Mouse (Mus musculus): ENCODE results near the gene Fxr1.
"Not testable (repeated sequence)": the region's sequence is repeated elsewhere in the genome, so short reads cannot be mapped to it uniquely, and the experiment has no call there.

Fxr1 gene

DNA sequence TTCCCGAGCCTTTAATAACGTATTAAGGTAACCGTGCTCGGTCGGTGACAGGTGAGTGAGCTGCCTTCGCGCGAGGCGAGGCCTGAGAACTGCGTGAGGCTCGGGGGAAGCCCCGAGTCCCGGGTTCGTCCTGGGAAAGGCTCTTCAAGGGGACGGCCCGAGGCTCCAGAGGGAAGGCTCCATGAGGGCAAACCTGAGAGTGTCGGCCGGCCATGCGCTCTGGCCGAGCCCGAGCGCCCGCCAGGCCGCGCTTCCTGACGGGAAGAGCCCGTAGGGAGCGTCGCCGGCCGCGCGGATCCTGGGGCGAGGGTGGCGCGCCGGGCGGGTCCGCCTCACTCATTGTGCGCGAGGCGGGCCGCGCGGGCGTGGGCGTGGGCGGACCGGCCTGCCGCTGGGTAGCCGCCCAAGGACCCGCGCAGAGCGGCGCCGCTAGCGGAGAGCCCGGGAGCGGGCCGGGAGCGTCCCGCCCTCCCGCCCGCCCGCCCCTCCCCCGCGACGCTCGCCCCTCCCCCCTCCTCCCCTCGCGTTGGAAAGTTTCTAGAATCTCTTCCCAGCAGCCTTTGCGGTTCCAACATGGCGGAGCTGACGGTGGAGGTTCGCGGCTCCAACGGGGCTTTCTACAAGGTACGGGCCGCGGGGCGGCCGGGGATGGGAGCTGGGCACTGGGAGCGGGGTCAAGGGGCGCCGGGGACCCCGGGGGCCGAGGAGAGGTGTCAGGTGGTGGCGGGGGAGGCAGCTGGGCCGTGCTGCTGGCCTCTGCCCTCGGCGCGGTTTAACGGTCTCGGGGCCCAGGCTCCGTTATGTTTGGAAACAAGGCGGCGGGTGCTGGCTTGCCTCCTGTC is at the start of gene Fxr1:
Gene Fxr1 (plus strand): TSS at position 404 of the 842 bp plus-strand sequence.
- peak; percentile 87 for DNase-seq (ENCODE audit: extremely low read depth, insufficient read length, low spot score)

- no peak for DNase-seq (ENCODE audit: extremely low read depth, insufficient read length, low spot score)
Observed at GRCm38 (mm10) chr3:33979395-33979794, 40.3 kb upstream of the Fxr1 start.

DNA sequence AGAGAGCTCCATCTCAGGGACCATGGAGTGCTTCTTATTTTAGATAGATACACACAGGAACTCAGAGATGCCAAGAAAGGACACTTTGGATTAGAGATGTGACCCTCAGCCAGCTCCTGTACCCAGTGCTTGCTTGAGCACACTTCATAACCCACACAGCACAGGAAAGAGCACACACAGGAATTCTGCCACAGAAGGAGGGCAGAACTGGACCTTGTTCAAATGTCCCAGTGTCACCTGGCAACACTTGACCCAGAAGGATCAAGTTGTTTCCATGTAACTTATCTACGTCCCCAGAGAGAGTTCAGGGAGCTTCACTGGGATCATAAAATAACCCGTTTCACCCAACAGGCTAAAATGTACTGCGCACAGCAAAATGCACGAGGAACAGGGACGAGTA is 37.0 kb upstream of the Fxr1 start:
- no peak for DNase-seq (ENCODE audit: extremely low read depth, insufficient read length, low spot score)

GRCm38 (mm10) chr3:33989302-33989701 is 30.4 kb upstream of the Fxr1 start:
- DNase-seq (ENCODE audit: extremely low read depth, insufficient read length, low spot score) = no peak

DNA sequence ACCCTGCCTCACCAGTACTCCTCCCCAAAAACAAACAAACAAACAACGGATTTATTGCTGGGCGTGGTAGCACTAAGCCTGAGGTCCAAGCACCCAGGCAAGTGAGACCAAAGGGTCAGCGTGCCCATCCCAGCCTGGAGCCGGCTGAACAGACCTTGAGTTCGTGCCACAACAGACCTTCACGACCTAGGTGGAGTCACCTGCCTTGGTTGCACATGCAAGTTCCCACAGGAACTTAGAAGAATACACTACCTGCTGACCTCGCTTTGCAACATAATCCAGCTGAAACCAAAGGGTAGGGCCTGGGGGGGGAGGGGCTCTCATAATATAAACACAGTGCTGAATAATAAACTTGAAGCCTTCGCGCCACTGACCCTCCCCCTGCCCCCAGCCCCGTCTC is 29.3 kb upstream of the Fxr1 start:
- no peak for DNase-seq (ENCODE audit: extremely low read depth, insufficient read length, low spot score)

DNA sequence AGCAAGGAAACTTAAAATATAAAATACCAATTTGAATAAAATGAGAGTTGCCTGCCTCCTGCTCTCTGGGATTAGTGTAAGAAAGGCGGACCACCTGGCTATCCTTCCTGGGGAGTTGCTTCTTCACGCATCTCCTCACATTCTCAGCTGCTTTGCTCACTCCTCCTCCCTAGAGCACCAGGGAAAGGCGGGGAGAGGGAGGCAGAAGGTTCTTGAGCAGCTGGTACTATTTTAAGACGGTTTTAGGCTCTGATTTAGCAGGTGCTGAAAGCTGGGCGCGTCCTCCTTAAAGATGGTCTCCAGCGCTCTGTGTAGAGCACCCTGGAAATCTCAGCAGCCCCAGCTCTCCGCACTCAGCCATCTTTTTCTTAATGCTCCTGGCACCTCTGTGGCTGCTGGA is 28.8 kb upstream of the Fxr1 start:
- DNase-seq (ENCODE audit: extremely low read depth, insufficient read length, low spot score) = no peak

DNA sequence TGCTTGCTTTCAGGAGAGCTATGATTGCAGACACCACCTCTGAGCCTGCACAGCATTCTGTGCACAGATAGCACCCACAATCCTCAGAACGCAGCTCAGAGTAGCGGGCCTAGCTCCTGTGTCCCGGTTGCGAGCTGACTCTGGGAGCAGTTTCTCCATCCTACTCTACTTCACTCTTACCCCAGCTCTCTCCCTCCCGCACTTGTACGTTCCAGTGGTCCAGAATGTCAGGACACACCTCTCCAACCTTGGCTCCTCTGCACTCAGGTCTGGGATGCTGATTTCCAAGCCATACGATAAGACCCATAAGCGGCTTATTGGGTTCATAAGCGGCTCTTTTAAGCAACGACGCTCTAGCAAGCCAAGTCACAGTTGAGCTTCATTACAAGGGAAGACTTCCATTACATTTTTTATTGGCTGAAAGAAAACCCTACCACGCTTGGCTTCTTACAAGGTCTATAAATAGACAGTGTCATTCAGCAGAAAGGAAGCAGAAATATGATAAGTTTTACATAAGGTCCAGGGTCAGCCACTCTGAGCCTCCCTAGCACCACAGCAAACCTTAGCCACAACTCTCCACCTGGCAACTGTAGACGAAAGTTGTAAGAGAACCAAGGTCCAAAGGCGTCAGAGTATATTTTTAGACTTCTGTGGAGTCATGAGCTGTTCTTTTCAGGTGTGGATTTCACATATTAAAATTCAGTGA is 26.2 kb upstream of the Fxr1 start:
- DNase-seq (ENCODE audit: extremely low read depth, insufficient read length, low spot score) = no peak

DNA sequence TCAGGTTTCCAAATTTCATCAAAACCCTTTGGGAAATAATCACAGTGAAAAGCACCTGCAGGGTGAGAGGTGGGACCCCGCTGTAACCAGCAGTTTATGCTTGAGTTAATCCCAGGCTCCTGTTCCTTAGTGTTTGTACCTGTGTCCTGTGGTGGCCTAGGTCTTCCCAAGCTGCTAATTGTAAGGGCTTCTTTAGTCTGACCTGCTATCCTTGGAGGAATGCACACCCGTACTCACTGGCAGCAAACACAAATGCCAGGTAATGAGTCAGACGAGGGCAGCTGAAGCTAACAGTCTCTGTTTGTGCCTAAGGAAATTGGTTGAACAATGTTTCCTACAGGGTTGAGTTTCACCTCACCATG is 25.6 kb upstream of the Fxr1 start:
- DNase-seq (ENCODE audit: extremely low read depth, insufficient read length, low spot score) = no peak

- not testable (repeated sequence) for DNase-seq (ENCODE audit: extremely low read depth, insufficient read length, low spot score)
Observed at GRCm38 (mm10) chr3:34001691-34002090, 18.1 kb upstream of the Fxr1 start.

DNA sequence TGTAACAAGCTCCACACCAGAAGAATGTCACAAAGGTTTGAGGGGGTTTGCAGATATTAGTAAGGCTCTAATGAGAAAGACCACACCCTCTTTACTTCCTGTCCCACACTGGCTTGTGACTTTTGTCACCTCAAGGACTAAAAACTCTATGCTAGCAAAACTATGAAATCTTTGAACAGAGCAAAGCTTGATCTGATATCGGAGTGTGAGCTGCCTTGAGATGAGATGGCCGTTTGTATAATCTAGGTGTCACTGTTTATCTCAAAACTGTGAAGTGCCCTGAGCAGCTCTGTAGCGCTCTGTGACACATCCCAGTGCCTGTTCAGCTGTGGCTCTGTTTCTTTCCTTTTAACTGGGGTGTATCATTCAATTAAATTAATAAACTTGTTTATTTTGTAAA is 15.9 kb upstream of the Fxr1 start:
- DNase-seq (ENCODE audit: extremely low read depth, insufficient read length, low spot score) = no peak

- no peak for DNase-seq (ENCODE audit: extremely low read depth, insufficient read length, low spot score)
Observed at GRCm38 (mm10) chr3:34006301-34006700, 13.4 kb upstream of the Fxr1 start.

GRCm38 (mm10) chr3:34006824-34007223 is 12.9 kb upstream of the Fxr1 start:
- no peak for DNase-seq (ENCODE audit: extremely low read depth, insufficient read length, low spot score)

DNA sequence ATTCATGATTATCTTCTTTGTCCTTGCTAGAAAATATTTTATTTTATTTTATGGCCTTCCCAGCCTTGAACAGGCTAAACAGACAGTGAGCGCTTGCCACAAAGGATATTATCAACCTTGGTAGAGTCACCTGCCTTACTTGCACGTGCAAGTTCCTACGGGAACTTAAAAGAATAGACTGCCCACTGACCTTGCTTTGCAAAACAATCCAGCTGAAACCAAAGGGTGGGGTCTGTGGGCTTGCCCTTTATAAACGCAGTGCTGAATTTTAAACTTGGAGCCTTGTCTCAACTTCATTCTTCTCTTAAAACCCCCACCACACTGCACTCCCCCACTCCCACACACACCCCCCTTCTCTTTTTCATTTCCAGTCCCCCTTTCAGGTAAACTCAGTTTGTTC is 12.1 kb upstream of the Fxr1 start:
- no peak for DNase-seq (ENCODE audit: extremely low read depth, insufficient read length, low spot score)

GRCm38 (mm10) chr3:34008191-34008590 is 11.6 kb upstream of the Fxr1 start:
- DNase-seq (ENCODE audit: extremely low read depth, insufficient read length, low spot score) = no peak

DNA sequence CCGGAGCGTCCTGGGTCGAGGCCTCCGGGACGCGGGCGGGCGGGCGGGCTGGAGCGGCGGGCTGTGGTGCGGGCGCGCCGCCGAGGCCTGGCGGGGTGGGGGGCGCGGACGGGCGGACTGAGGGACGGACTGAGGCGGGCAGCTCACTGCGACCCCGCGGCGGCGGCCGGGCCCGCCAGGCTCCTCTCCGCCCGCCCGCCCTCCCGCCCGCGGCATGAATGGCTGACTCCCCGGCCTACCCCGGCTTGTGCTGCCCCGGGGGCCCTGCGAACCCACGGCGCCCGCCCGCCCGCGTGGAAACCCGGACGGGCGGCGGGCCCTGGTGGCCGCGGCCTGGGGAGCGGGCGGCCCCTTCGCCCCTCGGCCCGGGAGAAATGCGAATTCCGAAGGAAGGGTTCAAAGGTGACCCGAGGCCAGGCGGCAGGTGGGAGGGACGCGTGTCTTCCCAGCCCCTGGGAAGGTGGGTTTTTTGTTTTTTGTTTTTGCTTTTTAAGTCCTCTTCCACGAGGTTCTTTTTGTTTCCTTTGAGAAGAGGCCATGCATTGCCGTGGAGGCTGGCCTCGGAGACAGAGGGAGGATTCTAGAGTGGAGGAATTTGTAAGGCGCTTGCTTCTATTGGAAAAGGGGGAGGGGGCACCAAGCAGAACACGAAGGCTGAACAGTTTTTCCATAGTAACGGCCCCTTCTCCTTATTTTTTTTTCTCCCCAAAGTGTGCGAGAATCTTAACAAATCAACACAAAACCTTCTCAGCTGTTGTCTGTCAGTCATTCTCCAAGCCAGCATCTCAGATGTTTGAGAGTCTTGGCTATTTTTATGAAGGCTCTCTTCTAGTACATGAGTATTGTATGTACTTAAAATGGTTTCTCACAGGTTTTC is 877 bp downstream of the Fxr1 start:
- peak; percentile 23 for DNase-seq (ENCODE audit: extremely low read depth, insufficient read length, low spot score)

GRCm38 (mm10) chr3:34021259-34021828 is 1.6 kb downstream of the Fxr1 start:
- no peak for DNase-seq (ENCODE audit: extremely low read depth, insufficient read length, low spot score)

DNA sequence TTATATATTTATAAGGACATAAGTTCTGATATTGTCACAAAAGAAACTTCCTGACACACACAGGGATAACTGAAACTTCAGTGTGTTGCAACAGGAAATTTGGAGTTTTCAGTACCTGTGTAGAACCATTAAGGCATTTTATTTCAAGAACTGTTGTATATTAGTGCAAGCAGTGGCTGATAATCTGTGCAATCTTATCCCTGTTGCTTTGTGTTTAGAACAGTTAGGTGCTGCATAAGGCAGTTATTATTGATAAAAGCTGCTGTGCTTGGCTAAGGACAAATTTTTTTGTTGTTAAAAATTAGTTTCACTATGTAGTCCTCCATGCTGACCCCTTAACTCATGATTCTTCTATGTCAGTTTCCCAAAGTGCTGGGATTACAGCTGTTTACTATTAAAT is 9.2 kb downstream of the Fxr1 start:
- DNase-seq (ENCODE audit: extremely low read depth, insufficient read length, low spot score) = no peak

DNA sequence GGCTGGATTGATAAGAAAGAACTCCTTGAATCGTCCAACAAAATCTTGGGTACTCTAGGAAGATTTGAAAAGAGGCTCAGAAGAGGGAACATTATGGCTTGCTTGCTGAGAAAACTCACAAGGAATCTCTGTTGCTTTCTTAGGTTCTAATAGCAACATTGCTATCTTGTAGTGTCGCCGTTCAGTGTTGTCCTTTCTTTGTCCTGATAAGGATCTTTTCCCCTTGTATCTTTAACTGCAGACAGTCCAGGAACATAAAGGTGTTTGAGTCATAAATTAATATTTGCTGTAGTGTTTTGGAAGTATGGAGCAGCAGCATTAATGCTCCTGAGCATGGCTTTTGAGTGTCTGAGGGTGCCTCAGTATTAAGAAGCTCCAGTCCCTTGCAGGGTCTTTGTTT is 10.9 kb downstream of the Fxr1 start:
- no peak for DNase-seq (ENCODE audit: extremely low read depth, insufficient read length, low spot score)

- no peak for DNase-seq (ENCODE audit: extremely low read depth, insufficient read length, low spot score)
Observed at GRCm38 (mm10) chr3:34033720-34034364, 14.1 kb downstream of the Fxr1 start.

GRCm38 (mm10) chr3:34034803-34035202 is 15.1 kb downstream of the Fxr1 start:
- no peak for DNase-seq (ENCODE audit: extremely low read depth, insufficient read length, low spot score)

All from 3134 (cell line).